Mouse (Mus musculus) ES-Bruce4 (cell line): Measurements from ENCODE around the gene Far1. TPM values are rescaled to one million over a fixed set of nuclear protein-coding genes. Genes with fewer than 3 reads are reported as not detected.

Experiments used
- H3K27ac ChIP-seq: 2 replicates; pipeline ENCODE4 v1.5.1; 2012; ENCODE audit warnings: low read length, inconsistent platforms; ENCODE audit not compliant: insufficient read depth
- H3K27me3 ChIP-seq: 2 replicates; pipeline ENCODE4 v1.6.1; 2012; ENCODE audit warnings: mild to moderate bottlenecking, low read length, inconsistent platforms; ENCODE audit not compliant: control insufficient read depth, poor library complexity, insufficient read depth, severe bottlenecking
- H3K36me3 ChIP-seq: 2 replicates; pipeline ENCODE4 v1.6.1; 2012; ENCODE audit warnings: inconsistent platforms, mild to moderate bottlenecking, low read length, moderate library complexity; ENCODE audit not compliant: control insufficient read depth, poor library complexity, insufficient read depth, severe bottlenecking
- H3K4me1 ChIP-seq: one replicate; pipeline ENCODE4 v1.8.1; 2011; ENCODE audit warnings: low read length; ENCODE audit not compliant: control insufficient read depth, insufficient read depth
- H3K4me3 ChIP-seq: 2 replicates; pipeline ENCODE4 v1.5.1; 2011; ENCODE audit warnings: low read depth, mild to moderate bottlenecking, low read length
- H3K9ac ChIP-seq: 2 replicates; pipeline ENCODE4 v1.6.1; 2012; ENCODE audit warnings: low read depth, mild to moderate bottlenecking, inconsistent platforms; ENCODE audit not compliant: poor library complexity, severe bottlenecking
- H3K9me3 ChIP-seq: replicated peaks from 2 replicates; pipeline ENCODE4 v1.6.1; 2012; ENCODE audit warnings: mild to moderate bottlenecking, low read length, inconsistent platforms; ENCODE audit not compliant: control insufficient read depth, poor library complexity, insufficient read depth, severe bottlenecking
- CTCF ChIP-seq: IDR thresholded peaks from one replicate; pipeline ENCODE4 v1.8.1; 2011; ENCODE audit warnings: low read depth, low read length
- EP300 ChIP-seq: IDR thresholded peaks from 2 replicates; pipeline ENCODE4 v1.6.1; 2011; ENCODE audit warnings: low read depth, low read length; ENCODE audit not compliant: insufficient read depth
- POLR2A ChIP-seq: IDR thresholded peaks from one replicate; pipeline ENCODE4 v1.8.1; 2011; ENCODE audit warnings: low read length; ENCODE audit not compliant: insufficient read depth
- polyA plus RNA-seq: library from polyadenylated mRNA; stranded (reverse); fragments of >200 nt; gene quantifications from 2 replicates; pipeline ENCODE4 v1.2.4, GENCODE M21; 2011; ENCODE audit warnings: low read depth; ENCODE audit not compliant: missing spikeins, insufficient read depth, insufficient read length

Gene Far1
- polyA plus RNA-seq, 1 experiment = 117 TPM

DNA sequence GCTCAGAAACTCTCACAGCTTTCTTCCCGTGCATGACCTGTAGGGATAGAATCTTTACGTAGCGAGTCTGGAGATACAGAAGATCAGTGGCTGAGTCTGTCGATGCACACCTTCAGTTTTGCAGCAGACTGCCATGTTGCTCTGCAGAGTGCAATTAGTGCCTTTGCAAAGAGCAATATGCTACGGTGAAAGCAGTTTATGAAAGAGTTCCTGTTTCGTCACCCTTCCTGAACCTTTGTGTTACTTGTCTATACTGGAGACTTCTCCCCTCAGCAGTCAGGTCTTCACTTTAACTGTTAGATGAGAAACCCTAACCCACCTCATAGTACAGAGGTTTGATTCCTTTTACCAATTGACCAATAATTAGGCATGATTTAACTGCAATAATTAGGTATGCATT lies 13.8 kb upstream of the Far1 start:
- H3K27me3 ChIP-seq = no peaks in the 10 kb centered on the region
- H3K4me3 ChIP-seq = no peak overlapping the region
- no peak overlapping the region for H3K27ac ChIP-seq
- H3K36me3 ChIP-seq = no peaks in the 10 kb centered on the region
- no peaks in the 10 kb centered on the region for H3K4me1 ChIP-seq
- TF ChIP-seq POLR2A (no peak), EP300 (no peak), CTCF (no peak)
- no peak overlapping the region for H3K9ac ChIP-seq
- H3K9me3 ChIP-seq = no peaks in the 10 kb centered on the region

DNA sequence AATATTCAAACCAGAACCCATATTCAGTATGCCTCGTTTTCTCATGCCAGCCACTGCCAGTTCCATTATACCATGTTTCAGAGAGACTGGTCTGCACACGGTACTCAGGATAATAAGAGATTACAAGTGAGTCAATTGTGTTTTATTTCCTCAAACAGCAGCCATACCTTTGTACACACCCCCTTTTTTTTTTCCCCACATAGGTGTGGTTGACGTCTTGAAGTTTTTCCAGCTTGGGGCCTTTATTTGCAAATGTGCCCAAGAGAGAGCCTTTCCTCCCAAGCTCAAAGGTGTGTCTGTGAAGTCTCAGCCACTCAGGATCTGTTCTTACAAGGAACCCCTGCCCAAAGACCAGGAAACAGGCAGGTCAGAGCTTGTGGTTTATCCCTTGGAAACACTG lies 11.2 kb upstream of the Far1 start:
- no peak overlapping the region for H3K4me3 ChIP-seq
- no peaks in the 10 kb centered on the region for H3K4me1 ChIP-seq
- no peaks in the 10 kb centered on the region for H3K27me3 ChIP-seq
- no peak overlapping the region for H3K9ac ChIP-seq
- H3K27ac ChIP-seq = no peak overlapping the region
- TF ChIP-seq POLR2A (no peak), EP300 (no peak), CTCF (no peak)
- H3K36me3 ChIP-seq = no peaks in the 10 kb centered on the region
- no peaks in the 10 kb centered on the region for H3K9me3 ChIP-seq

DNA sequence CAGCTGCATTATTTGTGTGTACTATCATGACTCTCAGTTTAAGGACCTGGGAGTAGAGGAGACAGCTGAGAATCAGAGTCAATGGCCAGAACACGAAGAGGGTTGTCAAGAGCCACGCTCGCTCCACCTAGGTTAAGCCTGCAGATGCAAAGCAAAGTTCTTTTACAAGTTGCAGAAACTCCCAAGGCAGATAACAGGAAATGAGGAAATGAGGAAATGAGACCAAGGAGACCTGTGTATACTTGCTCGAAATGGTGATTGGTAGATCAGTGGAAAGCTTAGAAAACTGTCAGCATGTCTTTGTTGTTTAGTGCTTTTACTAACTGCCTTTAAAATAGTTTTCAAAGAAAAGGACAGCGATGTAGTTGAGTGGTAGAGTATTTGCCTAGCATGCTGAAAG lies 8.6 kb upstream of the Far1 start:
- H3K27me3 ChIP-seq = no peaks in the 10 kb centered on the region
- H3K9me3 ChIP-seq = no peaks in the 10 kb centered on the region
- TF ChIP-seq CTCF (no peak), POLR2A (no peak), EP300 (no peak)
- H3K9ac ChIP-seq = no peak overlapping the region
- H3K27ac ChIP-seq = no peak overlapping the region
- H3K36me3 ChIP-seq = no peaks in the 10 kb centered on the region
- no peaks in the 10 kb centered on the region for H3K4me1 ChIP-seq
- H3K4me3 ChIP-seq = no peak overlapping the region

DNA sequence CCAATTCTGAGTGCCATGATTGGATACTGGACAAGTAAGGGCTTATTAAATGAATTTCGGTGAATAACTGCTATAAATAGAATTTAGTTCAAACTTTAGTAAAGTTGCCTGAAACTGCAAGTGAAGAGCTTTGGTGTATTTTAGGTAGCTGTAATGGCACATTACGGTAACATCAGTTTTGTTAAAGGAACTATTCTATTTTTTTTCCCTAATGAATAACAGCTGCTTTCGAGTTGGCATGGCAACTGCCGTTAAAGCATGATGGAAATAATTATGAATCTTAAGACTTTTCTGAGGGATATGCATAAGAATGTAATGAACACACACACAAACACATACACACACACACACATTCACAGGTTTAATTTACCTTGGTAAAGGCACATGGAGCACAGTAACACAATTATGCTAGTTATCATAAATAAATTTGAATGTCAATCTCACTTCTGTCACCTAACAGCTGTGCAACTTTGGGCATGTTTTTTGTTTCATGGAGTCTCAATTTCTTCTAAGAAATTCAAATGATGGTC lies 8.1 kb upstream of the Far1 start:
- no peak for TF ChIP-seq CTCF
- no peak for TF ChIP-seq EP300
- no peak for TF ChIP-seq POLR2A
- H3K36me3 ChIP-seq = no peaks in the 10 kb centered on the region
- no peak overlapping the region for H3K27ac ChIP-seq
- H3K4me1 ChIP-seq = no peaks in the 10 kb centered on the region
- no peak overlapping the region for H3K9ac ChIP-seq
- H3K4me3 ChIP-seq = no peak overlapping the region
- no peaks in the 10 kb centered on the region for H3K9me3 ChIP-seq
- H3K27me3 ChIP-seq = no peaks in the 10 kb centered on the region

DNA sequence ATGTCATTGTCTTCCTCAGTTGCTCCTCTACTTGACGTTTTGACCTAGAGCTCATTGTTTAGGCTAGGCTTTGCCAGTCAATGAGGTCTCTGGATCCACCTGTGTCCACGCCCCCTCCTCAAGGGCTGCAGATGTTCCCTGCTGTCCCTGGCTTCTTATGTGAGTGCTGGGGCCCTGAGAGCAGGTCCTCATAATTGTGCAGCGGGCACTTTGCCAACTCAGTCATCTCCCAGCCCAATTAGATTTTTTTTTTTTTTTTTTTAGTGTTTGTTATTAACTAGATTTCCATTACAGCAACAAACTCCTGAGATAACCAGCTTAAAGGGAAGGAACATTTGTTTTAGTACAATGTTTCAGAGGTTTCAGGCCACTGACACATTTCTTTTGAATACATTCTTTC lies 5.8 kb upstream of the Far1 start:
- H3K4me3 ChIP-seq = no peak overlapping the region
- no peaks in the 10 kb centered on the region for H3K9me3 ChIP-seq
- no peak overlapping the region for H3K9ac ChIP-seq
- no peak overlapping the region for H3K27ac ChIP-seq
- TF ChIP-seq POLR2A = no peak
- no peak for TF ChIP-seq CTCF
- no peak for TF ChIP-seq EP300
- no peaks in the 10 kb centered on the region for H3K4me1 ChIP-seq
- H3K27me3 ChIP-seq = no peaks in the 10 kb centered on the region
- H3K36me3 ChIP-seq = no peaks in the 10 kb centered on the region

DNA sequence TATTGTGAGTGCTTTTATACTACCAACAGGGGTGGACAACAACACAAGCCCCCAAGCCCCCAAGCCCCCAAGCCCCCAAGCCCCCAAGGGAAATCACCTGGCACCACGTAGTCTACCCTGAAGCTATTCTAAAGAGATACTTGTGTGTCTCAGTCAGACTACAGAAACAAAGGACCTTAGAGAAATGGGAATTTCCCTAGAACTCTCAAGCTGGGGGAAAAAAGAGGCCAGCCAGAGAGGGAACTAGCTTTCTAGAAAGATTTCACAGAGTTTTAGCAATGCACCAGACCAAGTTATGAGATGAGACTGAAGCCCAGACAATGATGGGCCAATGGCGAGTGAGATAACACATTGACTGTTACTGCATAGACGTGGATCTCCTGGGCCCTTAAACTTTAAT lies 2.2 kb upstream of the Far1 start:
- Histone ChIP-seq H3K27me3 (no peaks in the 10 kb centered on the region), H3K9me3 (no peaks in the 10 kb centered on the region), H3K36me3 (no peaks in the 10 kb centered on the region), H3K9ac (no peak overlapping the region), H3K4me3 (no peak overlapping the region), H3K4me1 (no peaks in the 10 kb centered on the region), H3K27ac (no peak overlapping the region)
- TF ChIP-seq EP300 = no peak
- TF ChIP-seq CTCF = no peak
- TF ChIP-seq POLR2A = no peak
